Mouse (Mus musculus) heart, embryonic 12.5 days (tissue): Measurements from ENCODE around the gene Vmn2r124. TPM values are rescaled to one million over a fixed set of nuclear protein-coding genes. Genes with fewer than 3 reads are reported as not detected.
"Not testable (repeated sequence)": the region's sequence is repeated elsewhere in the genome, so short reads cannot be mapped to it uniquely, and the experiment has no call there.

Experiments
- ATAC-seq: fragments of 200-750 bp; cut with Nextera tagmentation; 2 replicates; pipeline ENCODE4 v1.8.0; 2017; ENCODE audit warnings: moderate TSS enrichment, moderate library complexity; ENCODE audit not compliant: insufficient number of reproducible peaks, low FRiP score
- H3K27ac ChIP-seq: fragments of 300-500 bp; sonication (generic); 2 replicates; pipeline ENCODE4 v1.5.1; 2016; ENCODE audit warnings: mild to moderate bottlenecking, moderate library complexity; ENCODE audit not compliant: poor library complexity, severe bottlenecking
- H3K27me3 ChIP-seq: fragments of 300-500 bp; sonication (generic); replicated peaks from 2 replicates; pipeline ENCODE4 v1.6.1; 2016; ENCODE audit warnings: mild to moderate bottlenecking, moderate library complexity
- H3K36me3 ChIP-seq: fragments of 300-500 bp; sonication (generic); 2 replicates; pipeline ENCODE4 v1.6.1; 2016; ENCODE audit warnings: mild to moderate bottlenecking, moderate library complexity
- H3K4me1 ChIP-seq: fragments of 300-500 bp; sonication (generic); replicated peaks from 2 replicates; pipeline ENCODE4 v1.6.1; 2016; ENCODE audit warnings: mild to moderate bottlenecking
- H3K4me2 ChIP-seq: fragments of 300-500 bp; sonication (generic); 2 replicates; pipeline ENCODE4 v1.6.1; 2016; ENCODE audit warnings: mild to moderate bottlenecking, moderate library complexity
- H3K4me3 ChIP-seq: fragments of 300-500 bp; sonication (generic); 2 replicates; pipeline ENCODE4 v1.5.1; 2016; ENCODE audit warnings: mild to moderate bottlenecking
- H3K9ac ChIP-seq: fragments of 300-500 bp; sonication (generic); 2 replicates; pipeline ENCODE4 v1.6.1; 2016; ENCODE audit warnings: mild to moderate bottlenecking, moderate library complexity
- H3K9me3 ChIP-seq: fragments of 300-500 bp; sonication (generic); replicated peaks from 2 replicates; pipeline ENCODE4 v1.6.1; 2016; ENCODE audit warnings: mild to moderate bottlenecking, moderate library complexity
- WGBS: fragments of 180-500 bp; shearing (Covaris S2); methylation state at CpG from one replicate; pipeline ENCODE4 v1.1.7; 2016; 5-methylcytosine and 5-hydroxymethylcytosine counted together
- polyA plus RNA-seq: library from polyadenylated mRNA; unstranded; fragments of >200 nt; fragmentation: Nextera tagmentation; extraction: Ambion mirVana; gene quantifications from 2 replicates; pipeline ENCODE4 v1.2.1, GENCODE M21; 2016

Vmn2r124 gene
- not detected in 2 replicates for polyA plus RNA-seq

DNA sequence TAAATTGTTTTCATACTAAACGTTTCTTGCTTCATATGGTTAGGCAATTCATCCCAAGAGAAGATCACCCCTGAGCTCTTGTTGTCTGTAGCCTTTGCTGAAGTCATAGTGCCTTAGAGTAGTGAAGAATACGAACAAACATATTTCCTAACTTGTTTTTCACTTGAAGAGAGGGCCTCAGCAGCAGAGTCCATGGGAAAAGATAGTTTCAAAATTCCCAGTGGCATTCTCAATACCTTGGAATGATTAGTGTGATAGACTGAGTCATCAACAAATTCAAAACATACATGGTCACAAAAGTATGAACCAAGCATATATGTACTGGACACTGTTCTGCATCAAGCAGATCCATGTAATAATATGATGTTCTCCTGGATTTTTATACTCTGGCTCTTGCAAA, at the start of gene Vmn2r124:
Gene Vmn2r124 (plus strand): TSS at position 301 of the 400 bp plus-strand sequence.
- no peak for ATAC-seq
- no peaks in the 10 kb centered on the region for H3K27me3 ChIP-seq
- no peak within 1 kb of the TSS for H3K27ac ChIP-seq
- H3K4me3 ChIP-seq, result no peak within 1 kb of the TSS
- H3K9me3 ChIP-seq, result no peaks in the 10 kb centered on the region
- no peak within 1 kb of the TSS for H3K4me2 ChIP-seq
- H3K4me1 ChIP-seq, result no peaks in the 10 kb centered on the region
- H3K36me3 ChIP-seq, result no peaks in the 10 kb centered on the region
- WGBS, result 44% methylated on average over 2 of the region's 2 CpGs
- no peak within 1 kb of the TSS for H3K9ac ChIP-seq

DNA sequence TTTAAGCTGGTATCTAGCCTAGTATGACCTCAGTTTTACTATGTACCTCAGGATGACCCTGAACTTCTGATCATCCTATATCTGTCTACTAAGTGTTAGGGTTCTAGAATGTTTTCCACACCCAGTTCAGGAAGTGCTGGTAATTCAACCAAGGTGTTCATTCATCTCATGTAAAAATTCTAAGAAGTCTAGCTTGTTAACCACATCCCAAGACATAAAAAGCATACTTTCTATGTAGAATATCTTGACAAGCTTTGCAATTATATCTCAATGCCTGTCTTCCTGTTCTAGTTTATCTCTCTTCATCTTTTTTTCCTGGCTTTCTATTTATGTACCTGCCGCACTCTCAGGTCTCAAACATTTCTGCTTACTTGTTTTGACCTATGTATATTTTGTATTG, 44.5 kb upstream of the Vmn2r124 start:
- 88% methylated on average over 1 of the region's 1 CpGs for WGBS

DNA sequence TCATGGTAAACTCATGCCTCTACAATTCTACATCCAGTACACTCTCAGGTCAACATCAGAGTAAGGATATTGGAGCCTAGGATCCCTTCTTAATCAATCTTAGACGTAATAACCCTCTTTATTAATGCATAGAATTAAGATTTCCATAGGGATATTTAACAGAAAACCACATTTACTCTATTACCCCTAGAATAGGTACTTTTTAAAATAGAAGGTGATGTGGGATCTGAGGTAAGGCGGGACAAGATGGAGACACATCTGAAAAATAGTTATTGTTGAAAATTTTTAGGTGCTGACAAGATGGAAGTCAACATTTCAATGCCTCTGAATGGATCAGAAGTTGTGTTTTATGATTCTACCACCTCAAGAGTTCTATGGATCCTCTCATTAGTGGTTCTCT, 27.8 kb upstream of the Vmn2r124 start, which contains the start of gene Fpr-rs4:
Gene Fpr-rs4 (plus strand): TSS at position 301 of the 400 bp plus-strand sequence.
- no peak within 1 kb of the TSS for H3K27ac ChIP-seq
- no peaks in the 10 kb centered on the region for H3K27me3 ChIP-seq
- peaks cover 2% of the 10 kb centered on the region; the same call in 1 of the 2 replicates for H3K9me3 ChIP-seq
- WGBS, result 48% methylated on average over 2 of the region's 2 CpGs
- H3K4me1 ChIP-seq, result no peaks in the 10 kb centered on the region
- H3K4me3 ChIP-seq, result no peak within 1 kb of the TSS
- H3K36me3 ChIP-seq, result no peaks in the 10 kb centered on the region
- H3K9ac ChIP-seq, result no peak within 1 kb of the TSS
- H3K4me2 ChIP-seq, result no peak within 1 kb of the TSS
- ATAC-seq, result no peak

More for the DNA sequence above, 44.5 kb upstream of the Vmn2r124 start:
- H3K9me3 ChIP-seq, result no peaks in the 10 kb centered on the region
- no peaks in the 10 kb centered on the region for H3K36me3 ChIP-seq
- no peaks in the 10 kb centered on the region for H3K27me3 ChIP-seq
- H3K27ac ChIP-seq, result no peak overlapping the region
- H3K4me1 ChIP-seq, result no peaks in the 10 kb centered on the region
- no peak overlapping the region for H3K4me2 ChIP-seq
- no peak overlapping the region for H3K9ac ChIP-seq
- no peak for ATAC-seq
- H3K4me3 ChIP-seq, result no peak overlapping the region

DNA sequence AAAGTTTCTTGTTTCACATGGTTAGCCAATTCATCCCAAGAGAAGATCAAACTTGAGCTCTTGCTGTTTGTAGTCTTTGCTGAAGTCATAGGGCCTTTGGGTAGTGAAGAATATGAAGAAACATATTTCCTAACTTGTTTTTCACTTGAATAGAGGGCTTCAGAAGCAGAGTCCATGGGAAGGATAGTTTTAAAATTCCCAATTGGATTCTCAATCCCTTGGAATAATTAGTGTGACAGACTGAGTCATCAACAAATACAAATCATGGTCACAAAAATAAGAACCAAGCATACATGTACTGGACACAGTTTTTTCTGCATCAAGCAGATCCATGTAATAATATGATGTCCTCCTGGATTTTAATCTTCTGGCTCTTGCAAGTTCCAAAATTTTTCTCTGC, 35.5 kb downstream of the Vmn2r124 start, which contains the start of gene Vmn2r91:
Gene Vmn2r91 (plus strand): TSS at position 301 of the 400 bp plus-strand sequence.
- not testable (repeated sequence) for H3K4me3 ChIP-seq, ATAC-seq, H3K36me3 ChIP-seq, H3K9ac ChIP-seq, H3K4me1 ChIP-seq, H3K4me2 ChIP-seq, H3K27ac ChIP-seq, H3K27me3 ChIP-seq, H3K9me3 ChIP-seq

DNA sequence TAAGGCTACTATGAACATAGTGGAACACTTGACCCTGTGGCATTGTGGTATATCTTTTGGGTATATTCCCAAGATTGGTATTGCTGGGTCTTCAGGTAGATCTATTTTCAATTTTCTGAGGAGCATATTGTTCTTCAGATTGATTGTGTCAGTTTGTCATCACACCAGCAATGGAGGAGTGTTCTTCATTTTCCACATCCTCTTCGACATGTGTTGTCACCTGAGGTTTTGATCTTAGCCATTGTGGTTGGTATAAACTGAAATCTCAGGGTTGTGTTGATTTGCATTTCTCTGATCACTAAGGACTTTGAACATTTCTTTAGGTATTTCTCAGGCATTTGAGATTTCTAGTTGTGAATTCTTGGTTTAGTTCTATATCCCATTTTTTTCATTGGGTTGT, 46.4 kb downstream of the Vmn2r124 start:
- H3K4me1 ChIP-seq, ATAC-seq: not testable (repeated sequence)
- WGBS, result 78% methylated on average over 1 of the region's 1 CpGs

DNA sequence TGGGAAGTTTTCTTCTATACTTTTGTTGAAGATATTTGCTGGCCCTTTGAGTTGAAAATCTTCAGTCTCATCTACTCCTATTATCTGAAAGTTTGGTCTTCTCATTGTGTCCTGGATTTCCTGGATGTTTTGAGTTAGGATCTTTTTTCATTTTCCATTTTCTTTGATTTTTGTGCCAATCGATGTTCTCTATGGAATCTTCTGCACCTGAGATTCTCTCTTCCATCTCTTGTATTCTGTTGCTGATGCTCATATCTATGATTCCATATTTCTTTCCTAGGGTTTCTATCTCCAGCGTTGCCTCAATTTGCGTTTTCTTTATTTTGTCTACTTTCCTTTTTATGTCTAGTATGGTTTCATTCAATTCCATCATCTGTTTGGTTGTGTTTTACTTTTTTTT, 53.0 kb downstream of the Vmn2r124 start:
- not testable (repeated sequence) for H3K9me3 ChIP-seq, H3K36me3 ChIP-seq, H3K9ac ChIP-seq, H3K4me2 ChIP-seq, H3K27ac ChIP-seq, H3K4me3 ChIP-seq, ATAC-seq, H3K27me3 ChIP-seq, H3K4me1 ChIP-seq
- 72% methylated on average over 3 of the region's 3 CpGs for WGBS

More for the DNA sequence above, 46.4 kb downstream of the Vmn2r124 start:
- H3K4me3 ChIP-seq, H3K27me3 ChIP-seq, H3K9ac ChIP-seq, H3K36me3 ChIP-seq, H3K4me2 ChIP-seq, H3K9me3 ChIP-seq, H3K27ac ChIP-seq: not testable (repeated sequence)

Other genes starting within 250 kb of the Vmn2r124 start
- gene Spaca6, start 222.3 kb upstream of the Vmn2r124 start, polyA plus RNA-seq, result 33.3 and 34.8 TPM in 2 replicates
- 0.80 and 1.0 TPM in 2 replicates for gene Has1, start 194.2 kb upstream of the Vmn2r124 start, polyA plus RNA-seq
- gene Fpr1, start 165.5 kb upstream of the Vmn2r124 start, polyA plus RNA-seq, result not detected in 2 replicates
- not detected in 2 replicates for gene Fpr2, start 161.6 kb upstream of the Vmn2r124 start, polyA plus RNA-seq
- gene Fpr3, start 161.6 kb upstream of the Vmn2r124 start, polyA plus RNA-seq, result not detected in 2 replicates
- not detected in 2 replicates for gene Fpr-rs4, start 27.7 kb upstream of the Vmn2r124 start, polyA plus RNA-seq
- gene Vmn2r91, start 35.6 kb downstream of the Vmn2r124 start, polyA plus RNA-seq, result not detected in 2 replicates
- gene Vmn2r92, start 102.5 kb downstream of the Vmn2r124 start, polyA plus RNA-seq, result not detected in 2 replicates
- not detected in 2 replicates for gene Vmn2r94, start 228.3 kb downstream of the Vmn2r124 start, polyA plus RNA-seq
- gene Vmn2r93, start 248.7 kb downstream of the Vmn2r124 start, polyA plus RNA-seq, result not detected in 2 replicates